Mouse (Mus musculus) cortical plate, adult 2 months (tissue): Measurements from ENCODE around the gene Tmem206.

Experiments
- CTCF ChIP-seq: fragments of 200-500 bp; IDR thresholded peaks from 2 replicates; pipeline ENCODE4 v1.5.1; 2011; ENCODE audit warnings: mild to moderate bottlenecking, control low read depth, low read length; ENCODE audit not compliant: insufficient read depth; ENCODE audit errors: extremely low read depth
- POLR2A ChIP-seq: fragments of 200-500 bp; IDR thresholded peaks from 2 replicates; pipeline ENCODE4 v1.6.1; 2011; ENCODE audit warnings: mild to moderate bottlenecking, low read length, control low read depth; ENCODE audit not compliant: insufficient read depth; ENCODE audit errors: extremely low read depth

DNA sequence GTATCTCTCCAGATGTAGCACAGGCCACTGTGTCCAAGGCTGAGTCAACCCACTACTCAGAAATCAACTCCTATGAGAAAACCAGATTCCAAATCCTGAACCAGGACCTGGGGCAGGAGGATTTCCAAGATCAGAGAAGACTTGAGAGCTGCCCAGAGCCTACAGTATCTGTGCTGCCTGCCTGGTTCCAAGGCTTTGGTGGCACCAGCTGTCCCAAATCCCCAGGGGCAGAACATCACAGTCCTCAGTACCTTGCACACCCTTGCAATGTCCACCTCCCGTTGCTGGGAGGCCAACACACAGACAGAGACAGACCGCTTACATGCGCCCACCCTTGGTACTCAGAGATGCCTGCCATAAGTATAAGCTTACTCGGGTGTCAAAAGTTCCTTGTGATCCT is 27.4 kb upstream of the Tmem206 start:
- TF ChIP-seq CTCF, result no peak
- no peak for TF ChIP-seq POLR2A
